Mouse (Mus musculus): ENCODE data around the gene Fam173b. TPM values are rescaled to one million over a fixed set of nuclear protein-coding genes. Genes with fewer than 3 reads are reported as not detected.
A peak's percentile ranks its signal among the peaks of the same experiment; 100 is the strongest.
"Not testable (repeated sequence)": the region's sequence is repeated elsewhere in the genome, so short reads cannot be mapped to it uniquely, and the experiment has no call there.

The Fam173b gene
- polyA plus RNA-seq, 1 experiment: 13.6 TPM

DNA sequence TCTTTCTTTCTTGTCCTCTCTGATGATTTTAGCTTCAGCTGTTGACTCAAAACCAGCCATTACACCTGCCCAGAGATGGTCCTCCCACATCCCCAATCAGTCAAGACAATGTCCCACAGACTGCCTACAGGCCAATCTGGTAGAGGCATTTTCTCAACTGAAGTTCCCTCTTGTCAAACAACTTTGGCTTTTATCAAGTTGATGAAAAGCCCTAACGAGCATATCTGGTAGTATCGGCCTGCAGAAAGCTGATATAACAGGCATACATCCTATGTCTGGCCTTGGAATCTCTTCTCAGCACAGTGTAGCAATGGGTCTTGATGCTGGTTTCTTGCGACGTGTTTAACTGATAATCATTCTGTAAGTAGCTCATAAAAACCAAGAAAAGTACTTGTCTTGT lies 28.4 kb upstream of the Fam173b start:
- Histone ChIP-seq H3K36me3 (ENCODE audit: control insufficient read depth, insufficient read depth, low read length) (no peaks in the 10 kb centered on the region), H3K4me3 (ENCODE audit: insufficient read depth, low read depth, low read length) (no peak overlapping the region), H3K4me1 (ENCODE audit: control insufficient read depth, insufficient read depth, low read length) (peaks cover 18% of the 10 kb centered on the region), H3K27ac (ENCODE audit: insufficient read depth, low read depth, low read length) (no peak overlapping the region), H3K27me3 (replicated peaks; ENCODE audit: control insufficient read depth, insufficient read depth, low read length) (no peaks in the 10 kb centered on the region)
- no peak for DNase-seq
- WGBS: 89% methylated on average over 4 of the region's 4 CpGs
- TF ChIP-seq CTCF (conservative IDR thresholded peaks at IDR 0.05; ENCODE audit: insufficient read depth, insufficient read length, low read depth, low read length) (no peak), POLR2A (IDR thresholded peaks at IDR 0.05; ENCODE audit: low read depth, low read length) (no peak)

DNA sequence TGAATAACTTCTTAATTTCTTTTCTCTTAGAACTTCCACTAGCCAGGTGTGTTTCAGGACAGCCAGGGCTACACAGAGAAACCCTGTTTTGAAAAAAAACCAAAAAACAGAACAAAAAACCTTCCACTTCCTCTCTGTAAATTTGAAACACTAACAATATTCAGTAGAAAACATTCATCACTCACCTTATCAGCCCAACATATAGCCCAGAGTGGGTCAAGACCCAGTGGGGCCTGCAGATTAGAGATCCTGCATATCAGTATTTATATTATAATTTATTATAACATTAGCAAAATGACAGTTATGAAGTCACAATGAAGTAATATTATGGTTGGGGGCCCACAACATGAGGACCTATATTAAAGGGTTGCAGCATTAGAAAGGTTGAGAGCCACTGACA lies 28.0 kb upstream of the Fam173b start:
- Histone ChIP-seq H3K27ac (ENCODE audit: insufficient read depth, low read depth, low read length) (no peak overlapping the region), H3K36me3 (ENCODE audit: control insufficient read depth, insufficient read depth, low read length) (no peaks in the 10 kb centered on the region), H3K27me3 (replicated peaks; ENCODE audit: control insufficient read depth, insufficient read depth, low read length) (no peaks in the 10 kb centered on the region), H3K4me3 (ENCODE audit: insufficient read depth, low read depth, low read length) (no peak overlapping the region), H3K4me1 (ENCODE audit: control insufficient read depth, insufficient read depth, low read length) (peaks cover 18% of the 10 kb centered on the region)
- TF ChIP-seq CTCF (conservative IDR thresholded peaks at IDR 0.05; ENCODE audit: insufficient read depth, insufficient read length, low read depth, low read length) (no peak), POLR2A (IDR thresholded peaks at IDR 0.05; ENCODE audit: low read depth, low read length) (no peak)
- no peak for DNase-seq

DNA sequence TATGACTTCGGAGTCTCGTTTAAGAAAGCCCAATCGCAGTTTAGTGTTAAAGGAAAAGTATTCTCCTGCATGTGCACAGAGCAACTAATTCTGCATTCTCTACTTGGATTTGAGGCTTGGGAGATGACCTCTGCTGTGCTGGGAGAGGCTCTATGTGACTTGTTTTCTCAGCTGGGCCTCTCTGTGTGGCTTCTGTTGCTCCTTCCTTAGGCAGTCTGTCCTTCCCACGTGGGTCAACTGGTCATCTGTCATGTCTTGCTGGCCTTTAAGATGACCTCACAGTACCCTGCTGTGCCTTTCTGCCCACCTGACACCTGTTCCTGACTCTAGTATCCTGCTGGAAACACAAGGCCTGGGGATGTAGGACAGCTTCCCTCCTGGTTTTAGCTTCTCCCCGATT lies 25.6 kb upstream of the Fam173b start:
- no peaks in the 10 kb centered on the region for H3K27me3 ChIP-seq (replicated peaks; ENCODE audit: control insufficient read depth, insufficient read depth, low read length)
- H3K27ac ChIP-seq (ENCODE audit: insufficient read depth, low read depth, low read length): no peak overlapping the region
- no peak overlapping the region for H3K4me3 ChIP-seq (ENCODE audit: insufficient read depth, low read depth, low read length)
- TF ChIP-seq CTCF (conservative IDR thresholded peaks at IDR 0.05; ENCODE audit: insufficient read depth, insufficient read length, low read depth, low read length): no peak
- no peak for TF ChIP-seq POLR2A (IDR thresholded peaks at IDR 0.05; ENCODE audit: low read depth, low read length)
- no peaks in the 10 kb centered on the region for H3K36me3 ChIP-seq (ENCODE audit: control insufficient read depth, insufficient read depth, low read length)
- no peak for DNase-seq
- H3K4me1 ChIP-seq (ENCODE audit: control insufficient read depth, insufficient read depth, low read length): peaks cover 5% of the 10 kb centered on the region; the same call in 1 of the 2 replicates
- 63% methylated on average over 5 of the region's 5 CpGs for WGBS

DNA sequence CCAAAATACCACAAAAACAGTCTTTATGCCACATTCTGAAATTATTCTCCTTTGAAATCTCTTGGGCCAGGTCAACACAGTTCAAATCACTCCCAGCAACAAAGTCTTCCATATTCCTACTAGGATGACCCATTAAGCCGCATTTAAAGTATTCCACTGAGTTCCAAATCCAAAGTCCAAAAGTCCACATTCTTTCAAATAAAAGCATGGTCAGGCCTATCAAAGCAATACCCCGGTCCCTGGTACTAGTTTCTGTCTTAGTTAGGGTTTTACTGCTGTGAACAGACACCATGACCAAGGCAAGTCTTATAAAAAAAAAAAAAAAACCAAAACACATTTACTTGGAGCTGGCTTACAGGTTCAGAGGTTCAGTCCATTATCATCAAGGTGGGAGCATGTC lies 20.6 kb upstream of the Fam173b start:
- not testable (repeated sequence) for H3K4me3 ChIP-seq (ENCODE audit: insufficient read depth, low read depth, low read length); H3K27me3 ChIP-seq (replicated peaks; ENCODE audit: control insufficient read depth, insufficient read depth, low read length); H3K36me3 ChIP-seq (ENCODE audit: control insufficient read depth, insufficient read depth, low read length); H3K4me1 ChIP-seq (ENCODE audit: control insufficient read depth, insufficient read depth, low read length)
- 73% methylated on average over 2 of the region's 2 CpGs for WGBS
- DNase-seq: peak; percentile 77
- peak overlapping the region; percentile 39 for H3K27ac ChIP-seq (ENCODE audit: insufficient read depth, low read depth, low read length)

DNA sequence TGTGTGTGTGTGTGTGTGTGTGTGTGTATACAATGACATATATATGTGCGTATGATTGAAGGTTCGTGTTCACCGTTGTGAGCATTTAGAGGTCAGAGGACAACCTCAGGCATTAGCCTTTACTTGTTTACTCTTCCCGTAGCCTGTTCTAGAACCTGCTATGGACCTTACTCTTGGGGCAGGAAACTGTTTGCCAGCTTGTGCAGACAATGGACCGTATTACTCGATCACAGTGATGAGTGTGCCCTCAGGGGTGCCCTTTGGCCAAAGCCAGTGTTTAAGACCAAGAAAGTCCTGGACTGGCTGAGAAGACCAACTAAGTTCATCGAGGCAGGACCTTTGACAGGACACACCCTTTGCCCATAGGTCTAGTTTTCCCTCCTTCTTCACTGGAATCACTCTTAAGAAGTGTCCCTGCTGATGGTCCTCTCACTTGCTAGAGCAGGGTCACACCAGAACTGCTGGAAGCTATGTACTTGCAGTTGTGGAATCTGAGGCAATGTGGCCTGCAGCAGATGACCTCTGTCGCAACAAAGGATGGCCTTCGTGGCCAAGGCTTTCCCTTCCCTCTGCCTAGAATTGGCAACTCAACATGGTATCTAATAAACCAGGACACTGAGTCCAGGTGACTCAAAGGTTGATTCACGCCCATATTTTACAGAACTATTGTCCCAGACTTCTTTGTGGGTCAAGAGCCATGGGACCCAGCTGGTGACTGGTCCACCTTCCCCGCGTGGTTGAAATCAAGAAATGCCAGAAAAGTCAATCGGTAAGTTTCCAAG lies 18.2 kb upstream of the Fam173b start:
- Histone ChIP-seq H3K27me3 (replicated peaks; ENCODE audit: control insufficient read depth, insufficient read depth, low read length) (no peaks in the 10 kb centered on the region), H3K36me3 (ENCODE audit: control insufficient read depth, insufficient read depth, low read length) (peaks cover 2% of the 10 kb centered on the region; the same call in 1 of the 2 replicates), H3K4me3 (ENCODE audit: insufficient read depth, low read depth, low read length) (no peak overlapping the region), H3K27ac (ENCODE audit: insufficient read depth, low read depth, low read length) (no peak overlapping the region; the same call in 1 of the 2 replicates), H3K4me1 (ENCODE audit: control insufficient read depth, insufficient read depth, low read length) (peaks cover 6% of the 10 kb centered on the region; the same call in 1 of the 2 replicates)
- WGBS: 75% methylated on average over 13 of the region's 13 CpGs
- TF ChIP-seq POLR2A (IDR thresholded peaks at IDR 0.05; ENCODE audit: low read depth, low read length): no peak
- TF ChIP-seq CTCF (conservative IDR thresholded peaks at IDR 0.05; ENCODE audit: insufficient read depth, insufficient read length, low read depth, low read length): no peak
- peak; percentile 70 for DNase-seq

DNA sequence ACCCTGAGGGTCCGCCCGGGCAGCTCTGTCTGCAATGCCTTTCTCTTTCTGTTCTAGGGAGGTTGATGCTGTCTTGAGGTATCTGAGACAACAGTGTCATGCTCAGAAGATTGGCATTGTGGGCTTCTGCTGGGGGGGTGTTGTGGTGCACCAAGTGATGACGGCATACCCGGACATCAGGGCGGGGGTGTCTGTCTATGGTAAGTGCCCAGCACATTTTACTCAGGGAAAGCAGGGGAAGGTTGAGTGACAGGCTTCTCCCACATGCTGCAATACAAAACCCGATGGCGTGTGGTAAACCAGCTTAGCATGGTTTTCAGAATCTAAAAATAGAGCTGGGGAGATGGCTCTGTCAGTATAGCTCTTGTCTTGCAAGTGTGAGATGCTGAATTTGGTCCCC lies 16.4 kb upstream of the Fam173b start:
- TF ChIP-seq POLR2A (IDR thresholded peaks at IDR 0.05; ENCODE audit: low read depth, low read length) (no peak), CTCF (conservative IDR thresholded peaks at IDR 0.05; ENCODE audit: insufficient read depth, insufficient read length, low read depth, low read length) (no peak)
- WGBS: 76% methylated on average over 7 of the region's 7 CpGs
- no peak for DNase-seq

DNA sequence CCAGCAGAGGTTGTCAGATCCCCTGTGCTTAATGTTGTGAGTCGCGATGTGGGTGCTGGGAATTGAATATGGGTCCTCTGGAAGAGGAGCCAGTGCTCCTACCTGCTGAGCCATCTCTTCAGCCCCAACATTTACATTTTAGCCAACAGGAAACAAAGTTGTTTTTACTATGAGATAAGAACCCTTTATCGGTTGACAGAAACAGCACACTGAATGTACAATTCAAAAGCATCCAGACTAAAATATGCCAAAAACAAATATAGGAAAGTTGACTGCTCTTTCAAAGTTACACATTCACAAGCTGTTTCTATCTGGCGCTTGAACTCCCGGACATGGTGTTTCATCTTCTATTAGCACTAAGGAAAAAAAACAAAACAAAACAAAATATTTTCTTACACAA lies 15.6 kb upstream of the Fam173b start:
- H3K27ac ChIP-seq (ENCODE audit: insufficient read depth, low read depth, low read length): no peak overlapping the region
- no peak for DNase-seq
- WGBS: 66% methylated on average over 5 of the region's 5 CpGs
- H3K27me3 ChIP-seq (replicated peaks; ENCODE audit: control insufficient read depth, insufficient read depth, low read length): no peaks in the 10 kb centered on the region
- peaks cover 12% of the 10 kb centered on the region; the same call in 1 of the 2 replicates for H3K4me1 ChIP-seq (ENCODE audit: control insufficient read depth, insufficient read depth, low read length)
- TF ChIP-seq CTCF (conservative IDR thresholded peaks at IDR 0.05; ENCODE audit: insufficient read depth, insufficient read length, low read depth, low read length): no peak
- TF ChIP-seq POLR2A (IDR thresholded peaks at IDR 0.05; ENCODE audit: low read depth, low read length): no peak
- H3K36me3 ChIP-seq (ENCODE audit: control insufficient read depth, insufficient read depth, low read length): peaks cover 2% of the 10 kb centered on the region; the same call in 1 of the 2 replicates
- H3K4me3 ChIP-seq (ENCODE audit: insufficient read depth, low read depth, low read length): no peak overlapping the region

More for the DNA sequence above, 16.4 kb upstream of the Fam173b start:
- H3K27me3 ChIP-seq (replicated peaks; ENCODE audit: control insufficient read depth, insufficient read depth, low read length): no peaks in the 10 kb centered on the region
- H3K4me3 ChIP-seq (ENCODE audit: insufficient read depth, low read depth, low read length): no peak overlapping the region
- peaks cover 2% of the 10 kb centered on the region; the same call in 1 of the 2 replicates for H3K36me3 ChIP-seq (ENCODE audit: control insufficient read depth, insufficient read depth, low read length)
- H3K4me1 ChIP-seq (ENCODE audit: control insufficient read depth, insufficient read depth, low read length): peaks cover 12% of the 10 kb centered on the region; the same call in 1 of the 2 replicates
- no peak overlapping the region for H3K27ac ChIP-seq (ENCODE audit: insufficient read depth, low read depth, low read length)
